Mouse (Mus musculus) right cerebral cortex, postnatal 4 days (tissue): ENCODE data around the gene Pdlim4.

Experiments
- DNase-seq: peaks from one replicate; pipeline ENCODE4 v3.0.0-alpha.2; 2022

Gene Pdlim4

DNA sequence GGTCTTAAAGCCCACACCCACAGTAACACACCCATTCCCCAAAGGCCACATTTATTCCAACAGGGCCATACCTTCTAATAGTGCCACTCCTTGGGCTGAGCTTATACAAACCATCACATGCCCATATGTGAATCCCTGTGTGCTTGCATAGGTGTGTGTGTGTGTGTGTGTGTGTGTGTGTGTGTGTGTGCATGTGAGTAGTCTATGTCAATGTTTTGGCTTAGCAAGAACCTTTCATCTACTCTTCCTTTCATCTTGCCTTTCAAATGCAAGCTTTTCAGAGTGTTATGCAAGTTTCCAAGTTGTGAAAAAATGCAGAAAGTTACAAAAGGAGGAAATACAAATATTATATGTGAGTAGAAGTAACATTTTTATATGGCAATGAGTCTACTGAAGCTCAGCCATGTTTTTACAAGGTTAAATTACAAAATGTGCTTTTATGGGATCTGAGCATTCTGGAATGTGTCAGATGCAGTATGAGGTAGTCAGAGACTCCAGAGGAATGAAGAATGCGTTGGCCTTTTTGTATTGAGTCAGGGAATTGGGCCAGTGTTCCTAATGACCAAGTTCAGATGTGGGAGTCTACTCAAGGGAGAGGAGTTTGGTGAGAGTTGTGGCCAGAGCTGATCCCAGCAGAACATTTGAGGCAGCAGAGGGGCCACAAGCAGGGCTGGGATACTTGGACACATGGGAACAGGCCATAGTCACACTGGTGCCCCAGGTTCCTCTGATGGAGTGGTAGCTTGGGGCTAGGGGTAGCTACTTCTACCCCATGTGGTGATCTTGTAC, 21.5 kb upstream of the Pdlim4 start:
- DNase-seq, result no peak

- peak; percentile 82 for DNase-seq
These were observed 20.1 kb upstream of the Pdlim4 start for GRCm38 (mm10) chr11:54088947-54089317.

GRCm38 (mm10) chr11:54088253-54088946, 19.6 kb upstream of the Pdlim4 start:
- DNase-seq, result no peak

GRCm38 (mm10) chr11:54085816-54086215, 17.0 kb upstream of the Pdlim4 start:
- no peak for DNase-seq

GRCm38 (mm10) chr11:54084976-54085375, 16.2 kb upstream of the Pdlim4 start:
- DNase-seq, result no peak

GRCm38 (mm10) chr11:54082725-54083124, 13.9 kb upstream of the Pdlim4 start:
- DNase-seq, result no peak

DNA sequence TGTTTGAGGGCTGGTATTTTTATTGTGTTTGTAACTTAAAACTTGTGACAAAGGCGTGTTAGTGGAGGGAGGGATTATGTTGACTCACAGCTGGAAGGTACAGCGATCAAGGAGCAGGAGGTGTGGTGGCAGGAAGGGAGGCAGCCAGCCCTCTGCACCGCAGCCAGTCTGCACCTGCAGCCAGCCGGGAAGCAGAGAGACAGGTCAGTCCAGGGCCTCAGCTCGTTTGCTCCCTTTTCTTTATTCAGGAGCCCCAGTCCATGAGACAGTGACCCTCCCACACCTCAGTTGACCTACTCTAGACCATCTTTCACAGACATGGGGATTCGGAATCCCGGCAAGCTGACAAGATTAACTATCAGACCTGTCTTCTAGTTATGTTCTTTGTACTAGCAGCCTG, 11.6 kb upstream of the Pdlim4 start:
- DNase-seq, result no peak

DNA sequence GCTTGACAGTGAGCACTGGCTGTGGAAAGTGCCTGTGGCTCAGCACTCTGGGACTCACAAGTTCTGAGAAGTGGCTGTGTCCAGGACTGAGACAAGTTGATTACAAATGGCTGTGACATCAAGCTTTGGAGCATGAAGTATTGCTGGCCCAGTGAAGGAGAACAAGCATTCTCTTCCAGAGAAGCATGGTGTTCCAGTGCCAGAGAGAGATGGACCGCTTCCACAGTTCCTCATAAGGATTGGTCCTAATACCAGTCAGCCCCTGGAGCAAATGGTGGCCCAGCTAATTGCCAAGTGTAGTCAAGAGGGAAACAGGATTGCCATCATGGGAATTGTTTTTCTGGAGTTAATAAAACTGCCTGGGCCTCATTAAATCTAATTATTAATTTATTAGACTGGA, 7.3 kb upstream of the Pdlim4 start:
- no peak for DNase-seq

DNA sequence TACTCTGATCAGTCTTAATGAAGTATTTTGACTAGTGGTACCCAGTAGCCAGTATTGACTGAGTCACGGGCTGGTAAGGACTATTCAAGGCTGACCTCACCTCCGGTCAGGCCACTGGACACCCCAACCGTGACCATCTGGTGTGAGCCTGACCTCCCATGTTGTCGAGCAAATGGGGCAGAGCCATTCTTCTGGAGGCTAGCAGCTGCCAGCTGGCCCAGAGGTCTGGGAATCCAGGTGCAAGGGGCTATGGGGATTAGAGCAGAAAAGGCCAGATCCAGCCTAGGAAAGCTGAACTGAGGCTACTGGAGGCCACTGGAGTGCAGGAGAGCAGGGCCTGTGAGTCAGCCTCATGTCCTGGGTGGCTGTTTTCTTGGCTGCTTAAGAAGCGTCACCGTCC, 6.5 kb upstream of the Pdlim4 start:
- no peak for DNase-seq

DNA sequence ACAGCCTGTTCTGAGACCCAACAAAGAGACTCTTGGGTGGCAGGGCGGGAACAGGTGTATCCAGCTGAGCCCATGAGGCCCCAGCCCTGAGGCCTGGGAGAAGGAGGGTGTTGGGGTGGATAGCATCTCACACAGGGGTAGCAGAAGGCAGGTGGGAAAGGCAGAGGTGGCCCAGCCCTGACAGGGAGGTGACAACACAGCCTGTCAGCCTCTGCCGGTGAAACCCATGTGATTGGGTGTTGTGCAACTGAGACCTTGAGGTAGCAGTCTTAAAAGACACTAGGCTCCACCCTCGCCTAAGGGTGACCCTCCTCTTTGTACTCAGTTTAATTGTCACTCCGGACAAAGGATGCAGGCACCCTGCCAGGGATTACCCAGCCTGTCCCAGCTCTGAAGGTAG, 4.5 kb upstream of the Pdlim4 start:
- DNase-seq, result no peak

- no peak for DNase-seq
These were observed 3.1 kb upstream of the Pdlim4 start for GRCm38 (mm10) chr11:54071726-54072445.

DNA sequence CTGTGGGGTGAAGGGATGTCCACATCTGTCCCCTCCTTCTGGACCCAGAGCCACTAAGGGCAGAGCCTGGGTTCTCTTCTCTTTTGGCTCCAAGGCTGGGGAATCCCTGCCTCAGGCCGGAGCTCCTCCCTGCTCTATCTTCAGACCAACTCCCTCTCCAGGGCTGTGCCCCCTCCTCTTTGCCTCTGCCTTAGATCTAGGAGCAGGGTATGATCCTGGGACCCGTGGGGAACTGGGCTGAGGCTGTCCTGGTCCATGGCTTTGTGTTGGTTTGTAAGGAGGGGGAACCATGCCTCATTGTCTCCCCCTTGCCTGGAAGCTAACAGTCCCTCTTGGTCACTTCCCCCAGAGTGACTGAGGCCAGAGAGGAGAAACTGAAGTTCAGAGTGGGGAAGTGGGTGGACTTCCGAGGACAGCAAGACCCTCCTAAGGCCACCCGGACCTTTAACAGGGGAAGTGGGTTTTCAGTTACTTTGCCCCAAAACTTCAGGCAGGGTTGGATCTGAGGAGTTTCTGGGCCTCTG, 756 bp downstream of the Pdlim4 start:
- no peak for DNase-seq

DNA sequence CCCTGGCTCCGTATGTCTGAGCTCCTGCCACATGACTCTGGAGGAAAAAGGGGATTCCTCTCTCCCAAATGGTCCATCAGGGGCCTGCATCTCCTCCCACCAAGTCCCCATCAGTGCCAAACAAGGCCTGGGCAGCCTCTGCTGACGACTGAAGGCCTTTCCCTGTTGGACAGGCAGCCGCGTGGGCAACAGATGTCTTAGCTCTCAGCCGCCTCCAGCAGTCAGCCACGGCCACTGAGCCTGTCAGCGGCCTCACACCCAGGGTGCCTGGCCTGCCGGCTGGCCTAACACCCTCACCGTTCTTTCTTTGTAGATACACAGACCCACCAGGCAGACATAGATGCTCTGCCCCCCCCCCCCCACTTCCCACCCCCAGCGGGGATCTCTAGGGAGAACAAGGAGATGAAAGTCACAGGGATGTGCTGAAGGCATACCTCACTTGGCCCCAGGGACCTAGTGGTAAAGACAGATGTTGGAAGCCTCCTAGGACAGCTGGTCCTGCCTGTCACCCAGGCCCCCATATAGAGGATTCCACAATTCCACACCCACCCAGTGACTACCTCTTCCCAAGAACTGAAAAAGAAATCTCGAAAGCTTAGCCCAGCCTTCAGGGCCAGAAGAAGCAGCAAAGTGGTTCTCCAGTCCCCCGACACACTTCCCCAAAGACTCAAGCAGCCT, 1.4 kb downstream of the Pdlim4 start:
- DNase-seq, result no peak

DNA sequence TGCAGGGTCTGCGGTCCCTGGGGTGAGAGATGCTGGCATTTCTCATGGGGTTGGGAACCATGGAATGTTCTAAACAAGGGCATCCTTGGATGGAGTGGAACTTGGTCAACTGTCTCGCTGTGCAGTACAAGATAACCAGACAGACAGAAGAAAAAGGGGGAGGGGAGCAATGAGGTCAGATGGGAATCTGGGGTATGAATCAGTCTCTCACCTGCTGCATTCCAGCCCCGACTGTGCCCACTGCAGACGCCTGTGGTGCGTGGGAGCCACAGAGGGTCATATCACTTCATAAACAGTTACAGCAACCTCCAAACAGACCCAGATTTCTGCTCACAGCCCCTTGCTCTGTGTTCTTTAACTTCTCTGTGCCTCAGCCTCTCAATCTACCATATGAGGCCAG, 2.4 kb downstream of the Pdlim4 start:
- no peak for DNase-seq

- DNase-seq, result no peak
These were observed 3.0 kb downstream of the Pdlim4 start for GRCm38 (mm10) chr11:54065915-54066178.

DNA sequence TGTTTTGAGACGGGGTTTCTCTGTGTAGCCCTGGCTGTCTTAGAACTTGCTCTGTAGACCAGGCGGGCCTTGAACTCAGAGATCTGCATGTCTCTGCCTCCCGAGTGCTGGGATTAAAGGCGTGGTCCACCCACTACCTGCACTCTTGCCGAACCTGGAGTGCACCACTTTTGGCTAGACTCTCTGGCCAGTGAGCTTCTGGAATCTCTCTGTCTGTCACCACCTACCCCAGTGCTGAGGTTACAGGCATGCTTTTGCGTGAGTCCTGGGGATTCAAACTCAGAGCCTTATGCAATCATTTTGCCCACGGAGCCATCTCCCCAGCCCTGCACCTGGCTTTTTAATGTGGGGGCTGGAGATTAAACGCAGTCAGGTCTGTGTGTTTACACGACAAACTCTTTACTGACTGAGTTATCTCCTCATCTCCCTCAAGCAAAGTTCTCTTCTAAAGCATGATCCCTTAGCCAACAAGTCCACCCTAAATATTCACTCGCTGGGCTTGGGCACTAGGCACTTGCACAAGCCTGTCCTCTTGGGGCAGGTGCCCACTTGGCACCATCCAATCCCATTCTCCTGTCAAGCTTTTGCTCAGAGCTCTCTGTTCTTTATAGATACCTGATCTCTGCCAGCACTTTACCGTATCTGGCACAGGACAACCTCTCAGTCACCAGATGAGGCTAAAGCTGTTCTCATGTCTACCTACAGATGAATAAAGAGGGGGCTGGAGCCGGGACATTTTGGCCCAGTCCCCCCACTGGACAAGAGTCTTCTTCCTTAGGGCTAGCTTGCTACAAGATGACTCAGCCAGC, 3.5 kb downstream of the Pdlim4 start:
- no peak for DNase-seq

DNA sequence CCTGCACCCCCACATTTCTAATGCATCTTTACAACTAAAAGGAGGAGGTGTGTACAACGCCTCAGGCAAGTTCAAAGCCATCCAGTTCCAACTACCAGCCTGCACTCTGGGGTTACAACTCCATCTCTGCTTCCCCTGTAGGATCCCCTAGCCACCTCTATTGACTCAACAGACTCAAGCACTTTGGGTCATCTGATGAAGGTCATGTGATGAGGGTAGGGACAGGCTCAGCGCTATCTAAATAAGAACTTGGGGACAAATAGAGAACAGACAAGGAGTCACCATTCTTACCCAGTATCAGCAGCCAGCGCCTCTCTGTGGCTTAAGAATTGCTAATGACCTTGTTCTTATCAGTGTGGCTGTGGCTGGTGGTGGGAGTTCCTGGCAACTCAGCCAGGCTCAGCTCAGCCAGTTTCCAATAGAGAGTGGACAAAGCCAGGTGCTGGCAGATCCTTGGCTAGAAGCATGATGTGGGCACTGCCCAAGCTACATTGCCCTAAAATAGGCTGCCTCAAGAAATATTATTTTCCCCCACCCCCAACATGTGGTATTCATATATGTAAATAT, 4.3 kb downstream of the Pdlim4 start:
- DNase-seq, result no peak

DNA sequence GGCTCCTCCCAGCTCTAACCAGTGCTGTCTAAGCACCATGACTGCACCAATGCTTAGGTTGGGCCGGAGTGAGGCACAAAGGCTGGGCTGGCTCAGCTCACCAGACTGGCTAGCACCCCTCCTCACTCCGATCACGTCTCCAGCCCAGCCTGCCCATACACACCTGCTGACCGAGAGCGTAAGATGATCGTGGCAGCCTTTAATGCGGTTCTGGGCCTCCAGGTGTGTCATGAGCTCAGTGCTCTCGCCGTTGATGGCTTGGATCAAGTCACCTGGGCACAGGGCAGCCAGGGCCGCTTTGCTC, 5.4 kb downstream of the Pdlim4 start:
- DNase-seq, result no peak

DNA sequence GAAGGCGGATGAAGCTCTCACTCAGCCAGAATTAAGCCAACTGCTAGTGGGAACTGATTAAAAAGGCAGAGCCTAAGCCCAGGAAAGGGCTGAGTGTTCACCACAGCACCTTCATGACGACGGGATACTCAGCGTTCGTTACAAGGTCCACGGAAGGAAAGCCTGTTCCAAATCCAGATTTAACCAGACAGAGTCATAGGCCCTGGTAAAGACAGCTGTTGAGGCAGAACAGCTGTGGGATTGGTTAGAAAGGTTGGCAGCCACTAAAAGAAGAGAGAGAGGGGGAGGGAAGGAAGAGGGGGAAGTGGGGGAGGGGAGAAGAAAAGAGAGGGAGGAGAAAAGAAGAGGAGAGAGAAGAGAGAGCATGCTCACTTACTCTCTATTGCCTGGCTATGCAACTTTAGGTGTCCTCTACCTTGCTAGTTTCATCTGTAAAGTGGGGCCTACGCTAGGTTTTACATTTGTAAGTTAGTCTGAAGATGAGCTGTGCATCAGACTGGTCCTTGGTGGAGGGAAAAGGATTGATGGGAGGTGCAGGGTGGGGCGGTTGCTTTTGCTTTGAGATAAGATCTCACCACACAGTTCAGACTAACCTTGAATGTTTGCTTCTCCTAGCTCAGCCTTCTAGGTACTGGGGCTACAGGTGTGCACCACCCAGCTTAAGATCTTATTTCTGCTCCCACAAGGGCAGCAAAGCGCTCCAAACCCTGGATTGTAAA, 5.9 kb downstream of the Pdlim4 start:
- DNase-seq, result no peak

GRCm38 (mm10) chr11:54062086-54062752, 6.6 kb downstream of the Pdlim4 start:
- no peak for DNase-seq

- no peak for DNase-seq
These were observed 8.5 kb downstream of the Pdlim4 start for GRCm38 (mm10) chr11:54060316-54060715.
